Mouse (Mus musculus): Measurements from ENCODE around the gene Nbea. TPM values are rescaled to one million over a fixed set of nuclear protein-coding genes. Genes with fewer than 3 reads are reported as not detected.

Gene Nbea
- polyA plus RNA-seq, 1 experiment = 3.2 TPM

DNA sequence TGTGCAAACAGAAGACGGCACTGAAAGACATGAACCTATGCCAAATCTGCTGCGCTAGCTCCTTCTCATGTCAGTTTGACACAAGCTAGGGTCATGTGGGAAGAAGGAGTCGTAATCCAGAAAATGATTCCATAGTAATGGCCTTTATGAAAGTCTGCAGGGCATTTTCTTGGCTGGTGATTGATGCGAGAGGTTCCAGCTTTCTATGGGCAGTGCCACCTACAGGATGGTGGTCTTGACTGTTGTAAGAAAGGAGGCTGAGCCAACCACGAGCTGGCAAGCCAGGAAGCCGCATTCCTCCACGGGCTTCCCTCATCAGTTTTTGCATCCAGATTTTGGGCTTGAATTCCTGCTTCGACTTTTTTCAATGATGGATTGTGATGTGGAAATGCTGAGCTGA, 425.2 kb downstream of the Nbea start:
- no peak for DNase-seq (ENCODE audit: low read depth, low spot score)
- 68% methylated on average over 8 of the region's 8 CpGs for WGBS

DNA sequence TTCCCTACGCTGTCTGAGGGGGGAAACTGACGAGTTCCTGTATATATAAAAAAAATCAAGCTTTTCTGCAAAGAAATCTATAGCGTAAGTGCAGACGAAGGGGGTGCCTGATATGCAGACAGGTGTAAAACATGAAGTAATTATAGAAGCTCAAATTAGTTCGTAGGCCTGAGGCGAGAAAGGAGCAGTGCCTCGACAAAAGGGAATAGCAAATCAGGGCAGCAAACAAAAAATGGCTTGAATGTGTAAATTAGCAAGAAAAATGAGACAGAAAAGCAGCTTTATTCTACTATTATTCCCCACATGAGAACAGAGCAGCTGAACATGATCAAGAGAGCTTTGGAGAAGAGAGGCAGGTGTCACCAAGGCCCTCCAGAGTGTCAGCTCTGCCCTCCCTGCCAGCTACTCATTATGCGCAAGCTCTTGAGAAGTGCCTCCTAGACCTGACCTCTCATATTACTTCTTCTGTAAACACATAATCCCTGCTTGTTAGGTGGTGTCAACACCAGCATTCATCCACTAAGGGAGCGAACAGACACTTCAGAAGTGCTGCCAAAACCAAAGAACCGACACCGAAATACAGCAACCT, 426.8 kb downstream of the Nbea start:
- WGBS = 89% methylated on average over 11 of the region's 11 CpGs
- DNase-seq (ENCODE audit: low read depth, low spot score) = no peak

- no peak for DNase-seq (ENCODE audit: low read depth, low spot score)
- WGBS = 76% methylated on average over 11 of the region's 11 CpGs
These were observed 427.5 kb downstream of the Nbea start for GRCm38 (mm10) chr3:55755805-55756601.

DNA sequence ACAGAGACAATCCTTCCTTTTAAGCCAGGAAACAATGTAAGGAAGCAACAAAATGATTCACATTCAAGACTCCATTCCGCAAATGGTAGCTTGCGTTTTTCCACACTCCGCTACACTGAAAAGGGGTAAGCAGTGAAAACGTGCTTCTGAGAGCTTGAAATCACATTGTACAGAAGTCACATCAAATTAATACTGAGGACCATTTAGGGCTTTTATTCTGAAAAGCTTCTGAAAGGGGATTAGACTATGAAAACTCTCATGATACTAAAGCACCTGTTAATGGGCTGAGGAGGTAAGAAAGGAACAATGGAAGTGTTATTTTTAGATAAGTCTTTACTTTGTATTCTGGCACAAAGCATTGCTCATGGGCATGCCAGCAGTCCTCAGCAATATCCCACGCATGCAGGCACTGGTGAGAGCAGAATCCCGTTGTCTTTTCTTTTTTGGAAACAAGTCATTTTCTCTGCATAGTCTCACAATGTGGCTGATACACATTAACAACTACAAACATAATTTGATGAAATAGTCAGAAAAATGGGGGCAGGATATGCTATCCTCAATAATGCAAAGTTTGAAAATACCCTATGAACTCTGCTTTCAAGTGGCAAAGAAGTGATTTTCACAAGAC, 428.4 kb downstream of the Nbea start:
- WGBS = 84% methylated on average over 6 of the region's 6 CpGs
- no peak for DNase-seq (ENCODE audit: low read depth, low spot score)

DNA sequence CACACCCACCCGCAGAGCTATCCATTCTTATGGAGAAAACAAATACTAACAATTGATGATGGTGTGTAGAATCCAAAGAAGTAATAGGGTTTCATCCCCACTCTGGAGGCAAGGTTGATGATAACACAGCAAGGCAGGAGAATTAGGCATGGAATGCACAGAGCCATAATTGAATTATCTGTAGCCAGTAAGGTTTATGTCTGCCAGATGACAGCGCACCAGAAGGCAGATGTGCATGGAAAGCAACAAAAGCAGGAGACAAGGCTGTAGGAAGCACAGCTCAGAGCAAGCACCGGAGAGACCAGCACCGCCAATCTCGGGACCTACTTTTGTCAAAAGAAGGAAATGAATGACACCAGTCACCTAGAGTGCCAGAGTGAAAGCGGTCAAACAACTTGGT, 429.6 kb downstream of the Nbea start:
- 95% methylated on average over 6 of the region's 6 CpGs for WGBS
- no peak for DNase-seq (ENCODE audit: low read depth, low spot score)

GRCm38 (mm10) chr3:55752558-55752957, 430.9 kb downstream of the Nbea start:
- DNase-seq (ENCODE audit: low read depth, low spot score) = no peak
- WGBS = 91% methylated on average over 4 of the region's 4 CpGs

DNA sequence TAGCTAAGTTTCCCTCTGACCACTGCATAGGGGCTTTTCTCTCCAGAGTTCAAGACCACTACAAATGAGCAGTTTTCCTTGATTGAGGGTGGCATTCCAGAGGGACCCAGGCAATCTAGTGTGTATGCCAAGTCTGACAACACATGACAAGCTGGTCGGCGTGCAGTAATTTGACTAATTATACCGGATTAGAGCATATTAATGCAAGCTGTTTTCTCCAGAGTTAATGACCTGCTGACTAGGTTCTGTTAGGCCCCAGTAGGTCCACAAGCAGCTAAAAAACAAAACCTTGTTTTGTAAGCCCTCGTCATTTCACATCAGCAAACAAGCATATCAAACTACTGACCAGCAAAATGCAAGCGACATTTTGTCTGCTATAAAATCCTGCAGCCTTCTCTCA, 432.1 kb downstream of the Nbea start:
- WGBS = 80% methylated on average over 5 of the region's 5 CpGs
- no peak for DNase-seq (ENCODE audit: low read depth, low spot score)

DNA sequence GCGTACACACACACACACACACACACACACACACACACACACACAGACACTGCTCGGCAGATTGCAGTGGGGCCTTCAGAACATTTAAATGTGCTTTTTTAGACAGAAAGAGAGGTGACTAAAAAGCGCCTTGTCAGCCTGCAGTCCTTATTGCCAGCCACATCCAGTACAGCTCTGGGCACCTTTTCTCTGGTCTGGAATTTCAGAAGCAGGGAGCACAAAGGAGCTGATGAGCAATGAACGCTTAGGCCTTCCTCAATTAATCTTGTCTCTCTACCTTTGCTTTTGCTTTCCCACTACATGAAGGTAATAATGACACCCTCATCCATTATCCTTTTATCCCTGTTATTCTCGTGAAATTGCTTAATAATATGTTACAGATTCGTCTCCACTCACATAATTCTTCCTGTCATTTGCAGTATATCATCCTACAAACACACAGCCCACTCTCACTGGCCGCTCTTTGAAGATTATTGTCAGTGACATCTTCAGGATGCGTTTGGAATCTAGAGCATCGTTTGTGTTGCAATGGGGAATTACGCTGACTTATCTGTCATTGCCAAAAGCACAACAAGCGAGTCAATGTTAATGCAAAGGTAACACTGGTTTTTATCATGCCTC, 432.9 kb downstream of the Nbea start:
- 79% methylated on average over 11 of the region's 11 CpGs for WGBS

GRCm38 (mm10) chr3:55743885-55744284, 439.6 kb downstream of the Nbea start:
- 65% methylated on average over 5 of the region's 5 CpGs for WGBS
- DNase-seq (ENCODE audit: low read depth, low spot score) = no peak

More for the DNA sequence above, 432.9 kb downstream of the Nbea start:
- no peak for DNase-seq (ENCODE audit: low read depth, low spot score)

DNA sequence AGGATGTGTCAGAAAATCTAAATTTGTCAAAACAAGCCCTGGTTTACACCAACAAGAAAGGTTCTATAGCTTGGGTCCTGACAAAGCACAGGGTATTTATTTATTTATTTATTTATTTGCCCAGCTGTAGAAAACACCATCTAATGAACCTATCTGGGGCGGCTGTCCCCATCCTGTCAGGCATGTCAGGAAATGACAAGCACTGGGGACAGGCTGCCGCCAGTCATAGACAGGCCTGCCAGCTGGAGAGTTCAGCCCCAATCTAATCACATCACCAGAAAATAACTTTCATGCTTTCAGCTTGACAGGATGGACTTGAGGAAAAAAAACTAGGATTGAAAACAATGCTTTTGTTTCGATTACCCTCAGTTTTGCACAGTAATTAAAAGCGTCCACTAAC, 440.8 kb downstream of the Nbea start:
- no peak for DNase-seq (ENCODE audit: low read depth, low spot score)
- WGBS = 87% methylated on average over 4 of the region's 4 CpGs

DNA sequence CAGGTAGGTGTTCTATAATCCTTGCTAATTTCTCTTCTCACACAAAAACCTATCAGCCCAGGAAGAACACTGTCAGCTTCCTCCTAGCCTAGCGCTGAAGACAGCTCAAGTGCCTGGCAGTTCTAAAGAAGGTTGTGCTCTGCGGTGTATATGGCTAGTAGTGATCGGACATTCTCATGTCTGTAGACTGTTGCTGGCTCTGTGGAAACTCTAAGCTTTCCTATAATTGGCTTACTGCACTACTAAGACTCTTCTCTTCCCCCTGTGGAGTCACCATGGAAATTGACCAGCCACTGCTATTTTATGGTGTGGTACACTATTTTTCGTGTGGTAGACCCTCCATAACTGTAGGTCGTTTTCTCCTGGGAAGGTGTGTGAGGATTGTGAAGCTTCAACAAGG, 441.3 kb downstream of the Nbea start:
- no peak for DNase-seq (ENCODE audit: low read depth, low spot score)
- 83% methylated on average over 5 of the region's 5 CpGs for WGBS

GRCm38 (mm10) chr3:55741428-55741827, 442.1 kb downstream of the Nbea start:
- no peak for DNase-seq (ENCODE audit: low read depth, low spot score)
- 70% methylated on average over 6 of the region's 6 CpGs for WGBS

- 82% methylated on average over 6 of the region's 6 CpGs for WGBS
- DNase-seq (ENCODE audit: low read depth, low spot score) = no peak
These were observed 449.8 kb downstream of the Nbea start for GRCm38 (mm10) chr3:55733665-55734064.

GRCm38 (mm10) chr3:55730549-55730948, 453.0 kb downstream of the Nbea start:
- 77% methylated on average over 5 of the region's 5 CpGs for WGBS
- no peak for DNase-seq (ENCODE audit: low read depth, low spot score)

GRCm38 (mm10) chr3:55730142-55730541, 453.4 kb downstream of the Nbea start:
- DNase-seq (ENCODE audit: low read depth, low spot score) = no peak
- 60% methylated on average over 8 of the region's 8 CpGs for WGBS

- 92% methylated on average over 6 of the region's 6 CpGs for WGBS
- no peak for DNase-seq (ENCODE audit: low read depth, low spot score)
These were observed 469.2 kb downstream of the Nbea start for GRCm38 (mm10) chr3:55714260-55714659.

GRCm38 (mm10) chr3:55713856-55714255, 469.6 kb downstream of the Nbea start:
- no peak for DNase-seq (ENCODE audit: low read depth, low spot score)
- WGBS = 94% methylated on average over 3 of the region's 3 CpGs

DNA sequence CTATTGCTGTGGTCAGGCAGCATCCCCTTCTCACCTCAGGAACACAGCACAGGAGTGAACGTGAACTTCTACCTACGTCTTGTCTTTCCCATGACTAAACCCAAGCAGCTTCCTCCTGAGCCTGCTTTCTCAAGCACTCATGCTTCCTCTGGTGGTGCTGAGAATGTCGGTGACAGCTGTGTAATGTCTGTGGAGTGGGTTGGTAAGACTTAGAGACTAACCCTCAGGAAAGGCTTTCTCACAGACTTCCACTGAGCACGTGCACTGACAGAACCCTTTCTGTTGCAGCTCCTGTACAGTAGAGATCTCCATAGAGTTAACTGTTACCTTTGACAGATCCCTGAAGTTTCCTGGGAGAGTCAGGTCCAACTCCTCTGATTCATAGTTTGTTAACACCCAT, 473.2 kb downstream of the Nbea start:
- DNase-seq (ENCODE audit: low read depth, low spot score) = no peak
- WGBS = 87% methylated on average over 4 of the region's 4 CpGs

DNA sequence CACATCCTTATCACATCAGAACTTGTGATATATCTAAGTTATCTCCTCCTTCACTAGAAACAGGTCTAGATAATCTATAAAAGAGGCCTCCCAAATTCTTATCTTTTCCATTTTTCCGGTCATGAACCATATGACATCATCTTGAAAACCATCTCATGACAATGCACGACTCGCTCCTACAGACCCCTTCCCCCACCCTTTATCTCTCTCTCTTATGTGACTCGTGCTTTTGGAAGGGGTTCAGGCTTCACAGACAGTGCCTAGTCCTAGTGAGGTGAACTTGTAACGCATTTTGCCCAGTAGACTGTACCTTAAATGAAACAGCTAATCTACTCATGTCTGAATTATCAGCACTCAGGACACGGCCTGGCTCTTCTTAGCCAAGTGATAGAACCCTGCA, 481.9 kb downstream of the Nbea start:
- 84% methylated on average over 6 of the region's 6 CpGs for WGBS
- no peak for DNase-seq (ENCODE audit: low read depth, low spot score)

GRCm38 (mm10) chr3:55697174-55697573, 486.3 kb downstream of the Nbea start:
- 58% methylated on average over 2 of the region's 2 CpGs for WGBS
- no peak for DNase-seq (ENCODE audit: low read depth, low spot score)

DNA sequence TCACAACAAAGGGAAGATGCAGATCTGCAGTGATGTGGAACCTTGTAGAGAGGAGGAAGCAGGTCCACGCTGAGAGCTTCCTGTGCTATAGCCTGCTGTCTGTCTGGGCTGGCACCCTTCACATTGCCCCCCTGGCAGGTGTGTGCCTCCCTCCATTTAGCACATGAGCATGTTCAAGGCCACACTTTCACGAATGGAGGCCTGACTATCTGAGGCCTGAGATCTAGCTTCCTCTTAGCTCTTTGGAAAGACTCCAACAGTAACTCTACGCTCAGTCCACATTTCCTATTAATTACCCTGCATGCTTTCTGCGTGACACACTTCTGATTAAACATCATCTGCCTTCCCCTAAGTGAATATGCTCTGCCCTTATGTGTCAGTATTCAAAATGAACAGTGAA, 490.4 kb downstream of the Nbea start:
- no peak for DNase-seq (ENCODE audit: low read depth, low spot score)
- 40% methylated on average over 4 of the region's 4 CpGs for WGBS
